Mouse (Mus musculus) testis, postnatal 14 days (tissue): Measurements from ENCODE around the gene Veph1.

Experiments used
- DNase-seq: peaks from one replicate; pipeline ENCODE4 v3.0.0; 2021; ENCODE audit warnings: low spot score

Veph1 gene

GRCm38 (mm10) chr3:66101074-66101473, 195.6 kb downstream of the Veph1 start:
- no peak for DNase-seq

GRCm38 (mm10) chr3:66091746-66092145, 204.9 kb downstream of the Veph1 start:
- DNase-seq = no peak

- DNase-seq = no peak
Observed at GRCm38 (mm10) chr3:66087608-66088007, 209.0 kb downstream of the Veph1 start.

GRCm38 (mm10) chr3:66083856-66084255, 212.8 kb downstream of the Veph1 start:
- no peak for DNase-seq

GRCm38 (mm10) chr3:66083407-66083806, 213.2 kb downstream of the Veph1 start:
- no peak for DNase-seq

GRCm38 (mm10) chr3:66082975-66083374, 213.7 kb downstream of the Veph1 start:
- DNase-seq = no peak

- DNase-seq = no peak
Observed at GRCm38 (mm10) chr3:66081363-66081736, 215.3 kb downstream of the Veph1 start.

- no peak for DNase-seq
Observed at GRCm38 (mm10) chr3:66080631-66081362, 215.8 kb downstream of the Veph1 start.

- DNase-seq = no peak
Observed at GRCm38 (mm10) chr3:66079886-66080285, 216.8 kb downstream of the Veph1 start.

GRCm38 (mm10) chr3:66078898-66079537, 217.6 kb downstream of the Veph1 start:
- DNase-seq = no peak

GRCm38 (mm10) chr3:66078026-66078721, 218.5 kb downstream of the Veph1 start:
- peak; percentile 31 for DNase-seq

- DNase-seq = no peak
Observed at GRCm38 (mm10) chr3:66070274-66070673, 226.4 kb downstream of the Veph1 start.

- DNase-seq = no peak
Observed at GRCm38 (mm10) chr3:66063881-66064280, 232.8 kb downstream of the Veph1 start.

- DNase-seq = no peak
Observed at GRCm38 (mm10) chr3:66056912-66057311, 239.7 kb downstream of the Veph1 start.

GRCm38 (mm10) chr3:66055652-66056051, 241.0 kb downstream of the Veph1 start:
- peak; percentile 9 for DNase-seq

- no peak for DNase-seq
Observed at GRCm38 (mm10) chr3:66050092-66050886, 246.3 kb downstream of the Veph1 start.

- no peak for DNase-seq
Observed at GRCm38 (mm10) chr3:66040857-66041494, 255.7 kb downstream of the Veph1 start.

- DNase-seq = no peak
Observed at GRCm38 (mm10) chr3:66035226-66035625, 261.4 kb downstream of the Veph1 start.

- no peak for DNase-seq
Observed at GRCm38 (mm10) chr3:66033346-66033745, 263.3 kb downstream of the Veph1 start.

GRCm38 (mm10) chr3:66025454-66025853, 271.2 kb downstream of the Veph1 start:
- no peak for DNase-seq

- DNase-seq = no peak
Observed at GRCm38 (mm10) chr3:66024220-66024792, 272.3 kb downstream of the Veph1 start.
